7 mouse cellular contexts compared by ENCODE assay signal in genomic region chr7:49752730-49753506, GRCm38 (mm10). TPM values are rescaled to one million over a fixed set of nuclear protein-coding genes. Genes with fewer than 3 reads are reported as not detected.
DNase-seq lines count a peak whose midpoint lies in the region; ATAC-seq lines count a peak whose summit lies in the region.

No protein-coding gene starts in this region.

- no peak overlapping the region for H3K27ac ChIP-seq in neural tube, embryonic 15.5 days (replicated peaks)
- H3K27ac ChIP-seq in liver, embryonic 15.5 days (replicated peaks), result no peak overlapping the region

- WGBS in neural tube, embryonic 15.5 days, result 33% methylated on average over 25 of the region's 25 CpGs
- WGBS in liver, embryonic 15.5 days (ENCODE audit: insufficient replicate concordance), result 29% methylated on average over 25 of the region's 25 CpGs

- peaks cover 82% of the 10 kb centered on the region for H3K27me3 ChIP-seq in neural tube, embryonic 15.5 days (replicated peaks)
- H3K27me3 ChIP-seq in liver, embryonic 15.5 days, result peaks cover 40% of the 10 kb centered on the region
- H3K27me3 ChIP-seq in splenic B cell, adult 2 months (ENCODE audit: control insufficient read depth, insufficient read depth, low read length, poor library complexity, severe bottlenecking), result no peaks in the 10 kb centered on the region

- H3K4me3 ChIP-seq in neural tube, embryonic 15.5 days (replicated peaks), result no peak overlapping the region
- H3K4me3 ChIP-seq in liver, embryonic 15.5 days (replicated peaks), result no peak overlapping the region; the same call in 1 of the 2 replicates

- no peaks in the 10 kb centered on the region for H3K36me3 ChIP-seq in neural tube, embryonic 15.5 days
- no peaks in the 10 kb centered on the region for H3K36me3 ChIP-seq in liver, embryonic 15.5 days (replicated peaks)
- H3K36me3 ChIP-seq in splenic B cell, adult 2 months (ENCODE audit: control insufficient read depth, insufficient read depth, low read length, poor library complexity, severe bottlenecking), result no peaks in the 10 kb centered on the region

- no peaks in the 10 kb centered on the region for H3K9me3 ChIP-seq in neural tube, embryonic 15.5 days (replicated peaks)
- H3K9me3 ChIP-seq in liver, embryonic 15.5 days (replicated peaks), result no peaks in the 10 kb centered on the region

- H3K9ac ChIP-seq in neural tube, embryonic 15.5 days (replicated peaks), result no peak overlapping the region
- no peak overlapping the region for H3K9ac ChIP-seq in liver, embryonic 15.5 days

- peaks cover 3% of the 10 kb centered on the region; the same call in 1 of the 2 replicates for H3K4me1 ChIP-seq in neural tube, embryonic 15.5 days
- H3K4me1 ChIP-seq in liver, embryonic 15.5 days (replicated peaks), result peaks cover 4% of the 10 kb centered on the region; the same call in 1 of the 2 replicates

- DNase-seq in neural tube, embryonic 10.5 days (ENCODE audit: extremely low spot score, low spot score), result peak; percentile 60
- DNase-seq in ZHBTc4 (ENCODE audit: low read depth, low spot score), result peak; percentile 83
- peak; percentile 69 for DNase-seq in splenic B cell, adult 2 months (ENCODE audit: low read depth, low spot score)

- no peak for ATAC-seq in neural tube, embryonic 15.5 days (ENCODE audit: low FRiP score)
- ATAC-seq in erythroblast, adult 5-6 weeks (replicated peaks; ENCODE audit: low FRiP score, poor library complexity, severe bottlenecking), result peak; percentile 62
- peak; percentile 41 for ATAC-seq in inflammation-experienced regulatory T-cells, adult 6 months
- no peak; the same call in 1 of the 2 replicates for ATAC-seq in liver, embryonic 15.5 days (ENCODE audit: insufficient read depth)

- no peak overlapping the region for H3K4me2 ChIP-seq in neural tube, embryonic 15.5 days
- H3K4me2 ChIP-seq in liver, embryonic 15.5 days, result peak overlapping the region; percentile 40

RNA-seq across cellular contexts. Expression of gene Htatip2, which starts 6.0 kb away (rescaled TPM):
- 5.1 and 9.0 TPM in 2 replicates for polyA plus RNA-seq in neural tube, embryonic 15.5 days (2015; fragmentation: Nextera tagmentation; extraction: Ambion mirVana)
- total RNA-seq in erythroblast, adult 5-6 weeks (2015; ENCODE audit: low replicate concordance), result 37.2 and 48.2 TPM in 2 replicates
- 40.9 and 85.6 TPM in 2 replicates for total RNA-seq in erythroblast, adult 5-6 weeks (2017; ENCODE audit: low replicate concordance)
- polyA plus RNA-seq in inflammation-experienced regulatory T-cells, adult 6 months (2017; shearing (Covaris generic)), result 10 to 100 TPM; 39.3 to 48.3 (median 44.2) TPM
- 30.5 and 33.3 TPM in 2 replicates for polyA plus RNA-seq in liver, embryonic 15.5 days (2015; fragmentation: Nextera tagmentation; extraction: Ambion mirVana)

RNA-seq across cellular contexts. Expression of gene Prmt3, which starts 25.2 kb away (rescaled TPM):
- 47.7 and 50.7 TPM in 2 replicates for polyA plus RNA-seq in neural tube, embryonic 15.5 days (2015; fragmentation: Nextera tagmentation; extraction: Ambion mirVana)
- total RNA-seq in erythroblast, adult 5-6 weeks (2015; ENCODE audit: low replicate concordance), result 10.2 and 17.3 TPM in 2 replicates
- total RNA-seq in erythroblast, adult 5-6 weeks (2017; ENCODE audit: low replicate concordance), result 11.6 and 21.5 TPM in 2 replicates
- polyA plus RNA-seq in inflammation-experienced regulatory T-cells, adult 6 months (2017; shearing (Covaris generic)), result 10 to 100 TPM in 2 of 3 experiments, 1 to 10 TPM in 1; 7.8 to 13.2 (median 12.8) TPM
- polyA plus RNA-seq in liver, embryonic 15.5 days (2015; fragmentation: Nextera tagmentation; extraction: Ambion mirVana), result 19.8 and 20.4 TPM in 2 replicates

Comparison
In these comparisons a context has a peak if more than half of its experiments do, and no peak if none do; other contexts are left out.
1. ATAC-seq: peak in erythroblast, adult 5-6 weeks (single experiment) and inflammation-experienced regulatory T-cells, adult 6 months (single experiment); none in neural tube, embryonic 15.5 days (single experiment) and liver, embryonic 15.5 days (single experiment).
2. Peak in every context shown above with its lines, with median percentiles within 50 percentile points of each other: DNase-seq.